Comparison of ENCODE assay signal across 23 mouse cellular contexts in the genomic region with DNA sequence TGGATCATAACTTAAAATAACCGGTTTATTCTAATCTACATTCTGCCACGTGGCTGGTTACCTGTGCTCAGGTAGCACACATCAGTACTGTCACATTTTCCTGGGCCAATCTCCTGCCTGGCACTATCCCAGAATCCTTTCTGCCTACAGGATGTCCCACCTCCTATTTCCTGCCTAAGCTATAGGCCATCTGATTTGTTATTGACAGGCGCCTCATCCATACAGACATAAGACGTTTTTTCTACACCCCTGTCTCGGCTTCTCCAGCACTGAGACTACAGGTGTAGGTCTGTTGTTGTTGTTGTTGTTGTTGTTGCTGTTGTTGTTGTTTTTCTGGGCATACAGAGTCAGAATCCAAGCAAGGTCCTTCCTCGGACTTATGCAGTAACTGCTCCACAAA. TPM values are rescaled to one million over a fixed set of nuclear protein-coding genes. Genes with fewer than 3 reads are reported as not detected.
DNase-seq lines count a peak whose midpoint lies in the region; TF ChIP-seq lines count a peak whose summit lies in the region.
"Had no signal": no experiment of that assay in that cellular context is flagged by ENCODE, and none has a peak within 500 bp of the region (broad histone marks: within the 10 kb centered on the region; RNA-seq: fewer than 3 reads in every experiment).

No protein-coding gene starts in this region.

- in situ Hi-C loops in ES-E14 (cut with MboI; ENCODE audit: low sequenced_read_pairs in 2 of 2, unreplicated experiment in 2 of 2) = no loop called here

- H3K9ac ChIP-seq in ES-E14 (ENCODE audit: insufficient read depth, low read depth, low read length, poor library complexity, severe bottlenecking) = peak overlapping the region; percentile 76; the same call in 1 of the 2 replicates
- H3K9ac ChIP-seq: embryonic facial prominence, embryonic 13.5 days; embryonic facial prominence, embryonic 15.5 days; forebrain, embryonic 13.5 days; forebrain, embryonic 15.5 days; forebrain, postnatal 0 days had no signal

- no peak for TF ChIP-seq CTCF in E14TG2a.4 (conservative IDR thresholded peaks at IDR 0.05; ENCODE audit: low read length)

- peaks cover 29% of the 10 kb centered on the region for H3K4me1 ChIP-seq in E14TG2a.4 (replicated peaks; ENCODE audit: low read depth, low read length)
- peaks cover 0 to 4% of the 10 kb centered on the region in 2 experiments; a peak in 1 of 4 replicates for H3K4me1 ChIP-seq in ES-E14 (ENCODE audit: control insufficient read depth in 2 of 2, insufficient read depth in 2 of 2, low read length in 2 of 2, poor library complexity in 1 of 2)
- no peaks in the 10 kb centered on the region for H3K4me1 ChIP-seq in heart, embryonic 10.5 days
- H3K4me1 ChIP-seq: embryonic facial prominence, embryonic 13.5 days; embryonic facial prominence, embryonic 15.5 days; forebrain, embryonic 10.5 days; forebrain, embryonic 13.5 days; forebrain, embryonic 15.5 days had no signal

- intact Hi-C loops in heart, postnatal 14 days (cut with DNase I) = no loop called here

- H3K9me3 ChIP-seq in E14TG2a.4 (ENCODE audit: low read length) (no peaks in the 10 kb centered on the region), ES-E14 (ENCODE audit: control insufficient read depth, insufficient read depth, low read depth, low read length) (no peaks in the 10 kb centered on the region)
- H3K9me3 ChIP-seq in heart, embryonic 10.5 days = no peaks in the 10 kb centered on the region
- H3K9me3 ChIP-seq: embryonic facial prominence, embryonic 13.5 days; embryonic facial prominence, embryonic 15.5 days; forebrain, embryonic 13.5 days; forebrain, embryonic 15.5 days had no signal

- H3K36me3 ChIP-seq in E14TG2a.4 (ENCODE audit: insufficient read depth, low read length) (no peaks in the 10 kb centered on the region), ES-E14 (ENCODE audit: control insufficient read depth, insufficient read depth, low read length, poor library complexity, severe bottlenecking) (no peaks in the 10 kb centered on the region)
- no peaks in the 10 kb centered on the region for H3K36me3 ChIP-seq in heart, embryonic 10.5 days
- H3K36me3 ChIP-seq: embryonic facial prominence, embryonic 13.5 days; embryonic facial prominence, embryonic 15.5 days; forebrain, embryonic 10.5 days; forebrain, embryonic 15.5 days had no signal

- WGBS in heart, embryonic 10.5 days = 82% methylated on average over 6 of the region's 6 CpGs

- DNase-seq in ES-E14 (ENCODE audit: low read depth, low spot score) = peak; percentile 13
- peak; percentile 58 for DNase-seq in ZHBTc4 (ENCODE audit: low read depth, low spot score)
- no peak for DNase-seq in heart, embryonic 10.5 days (ENCODE audit: low spot score)
- no peak for DNase-seq in heart, postnatal 14 days
- DNase-seq in retina, embryonic 14.5 days (ENCODE audit: low spot score) = no peak
- DNase-seq: adrenal gland, adult 2 months; adrenal gland, postnatal 10 days; adrenal gland, postnatal 25 days; cerebellum, adult 11 months; cerebellum, adult 18-20 months; cerebellum, adult 8-10 months; cerebellum, adult 9-11 months; cerebellum, postnatal 14 days; cerebellum, postnatal 36 days; embryo, embryonic 11 days; forebrain, postnatal 0 days had no signal

- H3K4me3 ChIP-seq in E14TG2a.4 (replicated peaks; ENCODE audit: low read length) (peak overlapping the region; percentile 79), ES-E14 (ENCODE audit: insufficient read depth in 1 of 2, low read depth in 1 of 2, low read length in 2 of 2, poor library complexity in 1 of 2, severe bottlenecking in 1 of 2) (peak overlapping the region; percentile 61 to 64)
- no peak overlapping the region for H3K4me3 ChIP-seq in heart, embryonic 10.5 days
- H3K4me3 ChIP-seq: embryonic facial prominence, embryonic 13.5 days; embryonic facial prominence, embryonic 15.5 days; erythroblast, embryonic 14.5 days; forebrain, embryonic 10.5 days; forebrain, embryonic 13.5 days; forebrain, embryonic 15.5 days had no signal

- H3K27me3 ChIP-seq in E14TG2a.4 (ENCODE audit: insufficient read depth, low read length) = no peaks in the 10 kb centered on the region; the same call in 1 of the 2 replicates
- H3K27me3 ChIP-seq in heart, embryonic 10.5 days (ENCODE audit: insufficient read depth, poor library complexity, severe bottlenecking) = no peaks in the 10 kb centered on the region
- H3K27me3 ChIP-seq: embryonic facial prominence, embryonic 13.5 days; embryonic facial prominence, embryonic 15.5 days; forebrain, embryonic 13.5 days; forebrain, embryonic 15.5 days had no signal

- no peak overlapping the region for H3K27ac ChIP-seq in ES-E14 (ENCODE audit: insufficient read depth, low read depth, low read length, poor library complexity, severe bottlenecking)
- no peak overlapping the region for H3K27ac ChIP-seq in heart, embryonic 10.5 days
- H3K27ac ChIP-seq: embryonic facial prominence, embryonic 13.5 days; embryonic facial prominence, embryonic 15.5 days; forebrain, embryonic 10.5 days; forebrain, embryonic 13.5 days; forebrain, embryonic 15.5 days had no signal

TF ChIP-seq in ES-E14, 5 proteins besides CTCF, POLR2A, EP300 and RAD21:
- TF ChIP-seq MAFK (IDR thresholded peaks at IDR 0.05; ENCODE audit: insufficient read depth, low read depth, low read length) (no peak), HCFC1 (IDR thresholded peaks at IDR 0.05; ENCODE audit: borderline replicate concordance, insufficient read depth, low read length) (no peak), ZC3H11A (IDR thresholded peaks at IDR 0.05; ENCODE audit: borderline replicate concordance, low read depth, low read length) (no peak), CHD2 (IDR thresholded peaks at IDR 0.05; ENCODE audit: low read depth, low read length) (peak; percentile 61; the same call in 1 of the 2 replicates), ZNF384 (IDR thresholded peaks at IDR 0.05; ENCODE audit: low read depth, low read length) (peak; percentile 67)

RNA-seq across cellular contexts. Expression of gene Mphosph6, which starts 46.1 kb away (rescaled TPM):
- 34.9 and 51.9 TPM in 2 replicates for total RNA-seq in ES-E14 (2012; rRNA removed)
- polyA plus RNA-seq in heart, embryonic 10.5 days (2016; fragmentation: Nextera tagmentation; extraction: Ambion mirVana) = 45.1 and 65.8 TPM in 2 replicates
- total RNA-seq in heart, postnatal 14 days (2021) = 1 to 10 TPM; 6.8 to 8.5 TPM

Comparison
In these comparisons a context has a peak if more than half of its experiments do, and no peak if none do; other contexts are left out.
1. DNase-seq: peak in ES-E14 (single experiment) and ZHBTc4 (single experiment); none in heart, embryonic 10.5 days (single experiment), heart, postnatal 14 days (0 of 2) and retina, embryonic 14.5 days (single experiment).